Mouse (Mus musculus): ENCODE measurements around the gene Nsd1. TPM values are rescaled to one million over a fixed set of nuclear protein-coding genes. Genes with fewer than 3 reads are reported as not detected.

The Nsd1 gene
- polyA plus RNA-seq, 1 experiment from 2014 or later: 70.7 TPM

- Histone ChIP-seq H3K4me1 (peaks cover 25% of the 10 kb centered on the region), H3K4me3 (peak overlapping the region; percentile 97), H3K27me3 (ENCODE audit: low read depth, poor library complexity, severe bottlenecking) (no peaks in the 10 kb centered on the region), H3K27ac (replicated peaks) (no peak overlapping the region), H3K36me3 (peaks cover 51% of the 10 kb centered on the region), H3K9me3 (replicated peaks) (no peaks in the 10 kb centered on the region)
- no peak for DNase-seq (ENCODE audit: low spot score)
Measured at GRCm38 (mm10) chr13:55361145-55361544, 151.6 kb downstream of the Nsd1 start.

- no peak for DNase-seq (ENCODE audit: low spot score)
- H3K27ac ChIP-seq (replicated peaks): peak overlapping the region; percentile 93
- H3K4me1 ChIP-seq: peaks cover 25% of the 10 kb centered on the region
- 1% methylated on average over 32 of the region's 32 CpGs for WGBS
- H3K27me3 ChIP-seq (ENCODE audit: low read depth, poor library complexity, severe bottlenecking): no peaks in the 10 kb centered on the region
- H3K4me3 ChIP-seq: peak overlapping the region; percentile 97
- H3K36me3 ChIP-seq: peaks cover 42% of the 10 kb centered on the region
- H3K9me3 ChIP-seq (replicated peaks): no peaks in the 10 kb centered on the region
Measured at GRCm38 (mm10) chr13:55361974-55362452, 152.4 kb downstream of the Nsd1 start.

GRCm38 (mm10) chr13:55362453-55363060 lies 153.0 kb downstream of the Nsd1 start, which contains the start of gene Lman2:
Gene Lman2, minus strand, starts transcription at chr13:55362783.
- Histone ChIP-seq H3K9me3 (replicated peaks) (no peaks in the 10 kb centered on the region), H3K27ac (replicated peaks) (peak within 1 kb of the TSS; percentile 93), H3K27me3 (ENCODE audit: low read depth, poor library complexity, severe bottlenecking) (no peaks in the 10 kb centered on the region), H3K4me3 (peak within 1 kb of the TSS; percentile 97), H3K36me3 (peaks cover 37% of the 10 kb centered on the region), H3K4me1 (peaks cover 25% of the 10 kb centered on the region)
- WGBS: under 1% methylated on average over 35 of the region's 35 CpGs
- peak; percentile 97 for DNase-seq (ENCODE audit: low spot score)

Other genes starting within 250 kb of the Nsd1 start
- 1.1 and 1.4 TPM in 2 replicates for gene Hk3, start 188.4 kb upstream of the Nsd1 start, polyA plus RNA-seq (2016; fragmentation: Nextera tagmentation; extraction: Ambion mirVana)
- 23.2 and 24.1 TPM in 2 replicates for gene Uimc1, start 109.5 kb upstream of the Nsd1 start, polyA plus RNA-seq (2016; fragmentation: Nextera tagmentation; extraction: Ambion mirVana)
- gene Zfp346, start 104.5 kb upstream of the Nsd1 start, polyA plus RNA-seq (2016; fragmentation: Nextera tagmentation; extraction: Ambion mirVana): 21.8 and 22.9 TPM in 2 replicates
- not detected in 2 replicates for gene Gm17617, start 76.2 kb upstream of the Nsd1 start, polyA plus RNA-seq (2016; fragmentation: Nextera tagmentation; extraction: Ambion mirVana)
- 0.25 and 0.35 TPM in 2 replicates for gene Fgfr4, start 57.1 kb upstream of the Nsd1 start, polyA plus RNA-seq (2016; fragmentation: Nextera tagmentation; extraction: Ambion mirVana)
- gene Prelid1, start 110.7 kb downstream of the Nsd1 start, polyA plus RNA-seq (2016; fragmentation: Nextera tagmentation; extraction: Ambion mirVana): 494 and 539 TPM in 2 replicates
- gene Rab24, start 112.2 kb downstream of the Nsd1 start, polyA plus RNA-seq (2016; fragmentation: Nextera tagmentation; extraction: Ambion mirVana): 72.7 and 82.3 TPM in 2 replicates
- 24.2 and 28.1 TPM in 2 replicates for gene Mxd3, start 120.0 kb downstream of the Nsd1 start, polyA plus RNA-seq (2016; fragmentation: Nextera tagmentation; extraction: Ambion mirVana)
- gene Lman2, start 153.0 kb downstream of the Nsd1 start, polyA plus RNA-seq (2016; fragmentation: Nextera tagmentation; extraction: Ambion mirVana): 105 and 107 TPM in 2 replicates
- gene Rgs14, start 159.9 kb downstream of the Nsd1 start, polyA plus RNA-seq (2016; fragmentation: Nextera tagmentation; extraction: Ambion mirVana): 0.41 and 0.52 TPM in 2 replicates
- gene Slc34a1, start 188.4 kb downstream of the Nsd1 start, polyA plus RNA-seq (2016; fragmentation: Nextera tagmentation; extraction: Ambion mirVana): not detected in 2 replicates
- gene Pfn3, start 205.4 kb downstream of the Nsd1 start, polyA plus RNA-seq (2016; fragmentation: Nextera tagmentation; extraction: Ambion mirVana): not detected in 2 replicates
- gene F12, start 217.0 kb downstream of the Nsd1 start, polyA plus RNA-seq (2016; fragmentation: Nextera tagmentation; extraction: Ambion mirVana): 0.14 TPM in 1 of 2 replicates, not detected in the other
- 41.8 and 51.4 TPM in 2 replicates for gene Grk6, start 235.3 kb downstream of the Nsd1 start, polyA plus RNA-seq (2016; fragmentation: Nextera tagmentation; extraction: Ambion mirVana)

All from midbrain, embryonic 10.5 days (tissue).